Mouse (Mus musculus): ENCODE measurements around the gene Sp110. TPM values are rescaled to one million over a fixed set of nuclear protein-coding genes. Genes with fewer than 3 reads are reported as not detected.
"Not testable (repeated sequence)": the region's sequence is repeated elsewhere in the genome, so short reads cannot be mapped to it uniquely, and the experiment has no call there.

Gene Sp110
- total RNA-seq (2021), result 1 to 10 TPM; 2.5 to 4.0 TPM
- long read RNA-seq, experiment 1, partial matches to known transcripts, result 0 of 2 reads
- long read RNA-seq, experiment 1, other reads (novel, unspliced or antisense), result 2 of 2 reads
- long read RNA-seq, experiment 2, result 0 reads

- DNase-seq (ENCODE audit: low spot score in 2 of 2), result not testable (repeated sequence)
Observed at GRCm38 (mm10) chr1:85598271-85599012, at the start of gene Sp110. Sp110 (minus strand) TSS chr1:85598817.

GRCm38 (mm10) chr1:85638144-85638543 is 39.5 kb upstream of the Sp110 start:
- not testable (repeated sequence) for DNase-seq (ENCODE audit: low spot score in 2 of 2)

- not testable (repeated sequence) for DNase-seq (ENCODE audit: low spot score in 2 of 2)
Observed at GRCm38 (mm10) chr1:85636936-85637335, 38.3 kb upstream of the Sp110 start.

- DNase-seq (ENCODE audit: low spot score in 2 of 2), result not testable (repeated sequence)
Observed at GRCm38 (mm10) chr1:85618689-85619088, 20.1 kb upstream of the Sp110 start.

GRCm38 (mm10) chr1:85617161-85617560 is 18.5 kb upstream of the Sp110 start:
- not testable (repeated sequence) for DNase-seq (ENCODE audit: low spot score in 2 of 2)

- DNase-seq (ENCODE audit: low spot score in 2 of 2), result not testable (repeated sequence)
Observed at GRCm38 (mm10) chr1:85615819-85616218, 17.2 kb upstream of the Sp110 start.

GRCm38 (mm10) chr1:85615096-85615495 is 16.5 kb upstream of the Sp110 start:
- DNase-seq (ENCODE audit: low spot score in 2 of 2), result not testable (repeated sequence)

GRCm38 (mm10) chr1:85610581-85610980 is 12.0 kb upstream of the Sp110 start:
- not testable (repeated sequence) for DNase-seq (ENCODE audit: low spot score in 2 of 2)

GRCm38 (mm10) chr1:85608361-85608760 is 9.7 kb upstream of the Sp110 start:
- not testable (repeated sequence) for DNase-seq (ENCODE audit: low spot score in 2 of 2)

- not testable (repeated sequence) for DNase-seq (ENCODE audit: low spot score in 2 of 2)
Observed at GRCm38 (mm10) chr1:85604341-85604740, 5.7 kb upstream of the Sp110 start.

GRCm38 (mm10) chr1:85600794-85601193 is 2.2 kb upstream of the Sp110 start:
- peak in 1 of 2 experiments; percentile 21 for DNase-seq (ENCODE audit: low spot score in 2 of 2)

- DNase-seq (ENCODE audit: low spot score in 2 of 2), result not testable (repeated sequence)
Observed at GRCm38 (mm10) chr1:85600078-85600477, 1.5 kb upstream of the Sp110 start, which contains the start of gene Sp140. Sp140 (plus strand) TSS chr1:85600378.

- not testable (repeated sequence) for DNase-seq (ENCODE audit: low spot score in 2 of 2)
Observed at GRCm38 (mm10) chr1:85592526-85592925, 6.1 kb downstream of the Sp110 start.

- not testable (repeated sequence) for DNase-seq (ENCODE audit: low spot score in 2 of 2)
Observed at GRCm38 (mm10) chr1:85588697-85589096, 9.9 kb downstream of the Sp110 start.

GRCm38 (mm10) chr1:85581518-85581917 is 17.1 kb downstream of the Sp110 start:
- DNase-seq (ENCODE audit: low spot score in 2 of 2), result not testable (repeated sequence)

- DNase-seq (ENCODE audit: low spot score in 2 of 2), result not testable (repeated sequence)
Observed at GRCm38 (mm10) chr1:85580578-85580977, 18.0 kb downstream of the Sp110 start.

GRCm38 (mm10) chr1:85580148-85580534 is 18.5 kb downstream of the Sp110 start:
- not testable (repeated sequence) for DNase-seq (ENCODE audit: low spot score in 2 of 2)

GRCm38 (mm10) chr1:85579199-85580147 is 19.1 kb downstream of the Sp110 start:
- DNase-seq (ENCODE audit: low spot score in 2 of 2), result not testable (repeated sequence)

GRCm38 (mm10) chr1:85578372-85579010 is 20.1 kb downstream of the Sp110 start:
- DNase-seq (ENCODE audit: low spot score in 2 of 2), result not testable (repeated sequence)

GRCm38 (mm10) chr1:85575376-85575775 is 23.2 kb downstream of the Sp110 start, which contains the start of gene G530012D18Rik:
G530012D18Rik (plus strand) TSS chr1:85575676.
- not testable (repeated sequence) for DNase-seq (ENCODE audit: low spot score in 2 of 2)

GRCm38 (mm10) chr1:85573554-85573953 is 25.1 kb downstream of the Sp110 start:
- DNase-seq (ENCODE audit: low spot score in 2 of 2), result not testable (repeated sequence)

Measured in adrenal gland, postnatal 4 days (tissue).